8 mouse cellular contexts compared by ENCODE assay signal in genomic region chr10:69926158-69926882, GRCm38 (mm10).
DNase-seq lines count a peak whose midpoint lies in the region; ATAC-seq lines count a peak whose summit lies in the region.

No protein-coding gene starts in this region.

- peak overlapping the region; percentile 97 for H3K27ac ChIP-seq in kidney, embryonic 15.5 days
- peak overlapping the region; percentile 84 for H3K27ac ChIP-seq in embryonic facial prominence, embryonic 13.5 days
- H3K27ac ChIP-seq in limb, embryonic 11.5 days (replicated peaks; ENCODE audit: low read depth, low read length): no peak overlapping the region

- H3K27me3 ChIP-seq in kidney, embryonic 15.5 days: no peaks in the 10 kb centered on the region
- H3K27me3 ChIP-seq in embryonic facial prominence, embryonic 13.5 days: peaks cover 4% of the 10 kb centered on the region; the same call in 1 of the 2 replicates
- no peaks in the 10 kb centered on the region for H3K27me3 ChIP-seq in limb, embryonic 11.5 days (ENCODE audit: control insufficient read depth, insufficient read depth, low read length)

- H3K9ac ChIP-seq in kidney, embryonic 15.5 days: peak overlapping the region; percentile 41
- H3K9ac ChIP-seq in embryonic facial prominence, embryonic 13.5 days: peak overlapping the region; percentile 36; the same call in 1 of the 2 replicates
- H3K9ac ChIP-seq in limb, embryonic 11.5 days (ENCODE audit: low read length): peak overlapping the region; percentile 41; the same call in 1 of the 2 replicates

- peak overlapping the region; percentile 51 for H3K4me3 ChIP-seq in kidney, embryonic 15.5 days (replicated peaks)
- peak overlapping the region; percentile 30 for H3K4me3 ChIP-seq in embryonic facial prominence, embryonic 13.5 days
- peak overlapping the region; percentile 33 for H3K4me3 ChIP-seq in limb, embryonic 11.5 days (ENCODE audit: low read depth, low read length)

- WGBS in kidney, embryonic 15.5 days: 1% methylated on average over 11 of the region's 11 CpGs
- WGBS in embryonic facial prominence, embryonic 13.5 days: under 1% methylated on average over 11 of the region's 11 CpGs
- 2% methylated on average over 11 of the region's 11 CpGs for WGBS in limb, embryonic 11.5 days

- no peak for DNase-seq in kidney, postnatal 14 days
- DNase-seq in limb, embryonic 11.5 days (ENCODE audit: low spot score): peak; percentile 42
- DNase-seq in neural tube, embryonic 10.5 days (ENCODE audit: extremely low spot score, low spot score): peak; percentile 47
- no peak for DNase-seq in adrenal gland, adult 2 months
- DNase-seq in cerebellum, postnatal 10 days: no peak
- DNase-seq in cerebellum, adult 11 months: no peak

- H3K4me1 ChIP-seq in kidney, embryonic 15.5 days: peaks cover 56% of the 10 kb centered on the region
- H3K4me1 ChIP-seq in embryonic facial prominence, embryonic 13.5 days: peaks cover 41% of the 10 kb centered on the region
- peaks cover 15% of the 10 kb centered on the region for H3K4me1 ChIP-seq in limb, embryonic 11.5 days (ENCODE audit: control insufficient read depth, insufficient read depth, low read length)

- peaks cover 15% of the 10 kb centered on the region for H3K36me3 ChIP-seq in kidney, embryonic 15.5 days
- H3K36me3 ChIP-seq in embryonic facial prominence, embryonic 13.5 days: no peaks in the 10 kb centered on the region
- no peaks in the 10 kb centered on the region for H3K36me3 ChIP-seq in limb, embryonic 11.5 days (ENCODE audit: control insufficient read depth, insufficient read depth, low read length)

- no peak for ATAC-seq in kidney, embryonic 15.5 days (replicated peaks; ENCODE audit: low FRiP score)
- no peak for ATAC-seq in embryonic facial prominence, embryonic 13.5 days (ENCODE audit: insufficient number of reproducible peaks, insufficient read depth, low FRiP score, low TSS enrichment, low read depth)
- no peak for ATAC-seq in limb, embryonic 11.5 days (ENCODE audit: insufficient number of reproducible peaks, low FRiP score, low TSS enrichment, low read depth)

- no peaks in the 10 kb centered on the region for H3K9me3 ChIP-seq in kidney, embryonic 15.5 days (replicated peaks)
- H3K9me3 ChIP-seq in embryonic facial prominence, embryonic 13.5 days: no peaks in the 10 kb centered on the region
- no peaks in the 10 kb centered on the region for H3K9me3 ChIP-seq in limb, embryonic 11.5 days (ENCODE audit: control insufficient read depth, low read length)

- H3K4me2 ChIP-seq in kidney, embryonic 15.5 days: peak overlapping the region; percentile 65
- H3K4me2 ChIP-seq in embryonic facial prominence, embryonic 13.5 days: peak overlapping the region; percentile 58
- H3K4me2 ChIP-seq in limb, embryonic 11.5 days (ENCODE audit: low read depth, severe bottlenecking): peak overlapping the region; percentile 69

Comparison
In these comparisons a context has a peak if more than half of its experiments do, and no peak if none do; other contexts are left out.
1. DNase-seq: peak in limb, embryonic 11.5 days (single experiment) and neural tube, embryonic 10.5 days (single experiment); none in kidney, postnatal 14 days (single experiment), adrenal gland, adult 2 months (single experiment), cerebellum, postnatal 10 days (0 of 2) and cerebellum, adult 11 months (single experiment).
2. Peak in every context shown above with its lines, with median percentiles within 50 percentile points of each other: H3K4me2 ChIP-seq, H3K4me3 ChIP-seq and H3K9ac ChIP-seq.